Mouse (Mus musculus) ES-E14 (cell line): Measurements from ENCODE around the gene Tmem242.

Experiments
- CHD2 ChIP-seq: IDR thresholded peaks from 2 replicates; pipeline ENCODE4 v1.6.1; 2014; ENCODE audit warnings: mild to moderate bottlenecking, low read depth, low read length, inconsistent platforms
- HCFC1 ChIP-seq: IDR thresholded peaks from 2 replicates; pipeline ENCODE4 v1.6.1; 2012; ENCODE audit warnings: low read length, inconsistent platforms, borderline replicate concordance; ENCODE audit not compliant: insufficient read depth
- MAFK ChIP-seq: IDR thresholded peaks from 2 replicates; pipeline ENCODE4 v1.6.1; 2014; ENCODE audit warnings: mild to moderate bottlenecking, low read depth, low read length, inconsistent platforms; ENCODE audit not compliant: insufficient read depth
- ZC3H11A ChIP-seq: IDR thresholded peaks from 2 replicates; pipeline ENCODE4 v1.6.1; 2012; ENCODE audit warnings: low read depth, mild to moderate bottlenecking, inconsistent platforms, low read length, borderline replicate concordance
- ZNF384 ChIP-seq: IDR thresholded peaks from 2 replicates; pipeline ENCODE4 v1.6.1; 2012; ENCODE audit warnings: low read depth, low read length, inconsistent platforms

GRCm38 (mm10) chr17:5429772-5430133 lies 10.3 kb downstream of the Tmem242 start:
- TF ChIP-seq ZNF384 (no peak), MAFK (no peak), CHD2 (no peak), ZC3H11A (no peak), HCFC1 (no peak)
